Mouse (Mus musculus) stomach, postnatal 0 days (tissue): ENCODE data around the gene Polr1a. TPM values are rescaled to one million over a fixed set of nuclear protein-coding genes. Genes with fewer than 3 reads are reported as not detected.

ENCODE experiments used
- ATAC-seq: fragments of 200-750 bp; cut with Nextera tagmentation; 2 replicates; pipeline ENCODE4 v1.8.0; 2017; ENCODE audit not compliant: low FRiP score, low TSS enrichment
- DNase-seq: peaks from one replicate; pipeline ENCODE4 v3.0.0-alpha.2; 2016; ENCODE audit warnings: low spot score
- H3K27ac ChIP-seq: fragments of 300-500 bp; sonication (generic); replicated peaks from 2 replicates; pipeline ENCODE4 v1.5.1; 2014; ENCODE audit warnings: mild to moderate bottlenecking, control low read depth
- H3K27me3 ChIP-seq: fragments of 300-500 bp; sonication (generic); 2 replicates; pipeline ENCODE4 v1.6.1; 2014; ENCODE audit warnings: low read length; ENCODE audit not compliant: control insufficient read depth, insufficient read depth
- H3K36me3 ChIP-seq: fragments of 300-500 bp; sonication (generic); 2 replicates; pipeline ENCODE4 v1.6.1; 2014; ENCODE audit warnings: low read length, mixed read lengths; ENCODE audit not compliant: control insufficient read depth, insufficient read depth
- H3K4me1 ChIP-seq: fragments of 300-500 bp; sonication (generic); replicated peaks from 2 replicates; pipeline ENCODE4 v1.6.1; 2014; ENCODE audit warnings: antibody characterized with exemption; ENCODE audit not compliant: control insufficient read depth, insufficient read depth
- H3K4me2 ChIP-seq: fragments of 300-500 bp; sonication (generic); replicated peaks from 2 replicates; pipeline ENCODE4 v1.6.1; 2014; ENCODE audit warnings: low read depth, mild to moderate bottlenecking, control low read depth, moderate library complexity
- H3K4me3 ChIP-seq: fragments of 300-500 bp; sonication (generic); 2 replicates; pipeline ENCODE4 v1.5.1; 2014; ENCODE audit warnings: low read depth, low read length, control low read depth
- H3K9ac ChIP-seq: fragments of 300-500 bp; sonication (generic); 2 replicates; pipeline ENCODE4 v1.6.1; 2014; ENCODE audit warnings: mild to moderate bottlenecking, low read length, control low read depth, mixed read lengths
- H3K9me3 ChIP-seq: fragments of 300-500 bp; sonication (generic); 2 replicates; pipeline ENCODE4 v1.6.1; 2016; ENCODE audit warnings: low read length; ENCODE audit not compliant: control insufficient read depth
- CTCF ChIP-seq: IDR thresholded peaks from 2 replicates; pipeline ENCODE4 v1.5.1; 2016; ENCODE audit warnings: antibody characterized with exemption, low read depth, mild to moderate bottlenecking, moderate library complexity
- EP300 ChIP-seq: optimal IDR thresholded peaks from 2 replicates; pipeline ENCODE3; 2016; ENCODE audit warnings: antibody characterized with exemption
- WGBS: fragments of 180-500 bp; shearing (Covaris S2); extraction: QIAGEN DNeasy Blood & Tissue Kit; methylation state at CpG from one replicate; pipeline ENCODE4 v1.1.7; 2014; 5-methylcytosine and 5-hydroxymethylcytosine counted together
- polyA plus RNA-seq: library from polyadenylated mRNA; unstranded; fragments of >200 nt; fragmentation: Nextera tagmentation; extraction: Ambion mirVana; gene quantifications from 2 replicates; pipeline ENCODE4 v1.2.1, GENCODE M21; 2015

Gene Polr1a
- polyA plus RNA-seq = 8.4 and 9.8 TPM in 2 replicates

DNA sequence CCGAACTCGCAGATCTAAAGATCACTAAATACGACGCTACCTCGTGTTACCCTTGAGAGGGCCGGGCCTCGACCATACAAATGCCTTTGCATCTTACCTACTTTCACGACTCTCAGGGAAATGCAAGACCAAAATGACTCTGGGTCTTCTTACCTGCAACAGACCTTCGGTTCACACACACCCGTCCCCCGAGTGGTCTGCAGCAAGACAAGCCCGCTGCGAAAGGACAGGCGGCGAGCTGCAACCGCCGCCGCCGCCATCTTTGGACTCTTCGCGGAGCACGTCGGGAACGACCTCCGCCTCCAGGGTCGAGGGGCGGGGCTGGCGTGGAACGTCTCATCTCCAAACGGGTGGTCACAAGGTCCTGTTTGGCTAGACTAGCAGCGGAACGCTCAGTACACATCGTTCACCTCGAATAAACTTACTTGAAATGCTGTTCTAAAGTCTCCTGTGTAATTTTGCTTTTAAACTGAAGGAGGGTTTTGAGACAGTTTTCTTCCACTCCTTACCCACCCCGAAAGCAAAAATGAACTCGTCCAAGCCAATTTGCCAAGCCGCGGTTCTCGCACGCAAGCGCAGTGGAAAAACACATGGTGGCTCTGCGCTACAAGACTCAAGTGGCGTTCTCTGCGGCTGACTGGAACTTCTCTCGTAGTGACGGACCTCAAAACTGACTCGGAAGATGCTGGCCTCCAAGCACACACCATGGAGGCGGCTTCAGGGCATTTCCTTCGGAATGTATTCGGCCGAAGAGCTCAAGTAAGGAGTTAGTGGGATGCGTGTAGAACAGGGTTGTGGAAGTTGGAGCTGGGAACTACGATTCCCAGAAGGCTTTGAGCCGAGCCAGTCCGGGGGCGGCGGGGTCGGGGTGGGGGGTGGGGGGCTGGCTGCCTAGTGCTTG is at the start of gene Polr1a, which contains the start of gene Ptcd3:
TSS of gene Polr1a (plus strand) at position 573 of the 901 bp plus-strand sequence.
TSS of gene Ptcd3 (minus strand) at position 270 of the 901 bp plus-strand sequence.
- ATAC-seq = peak; percentile 92
- under 1% methylated on average over 58 of the region's 58 CpGs for WGBS
- TF ChIP-seq CTCF (no peak), EP300 (peak; percentile 45)

GRCm38 (mm10) chr6:71867751-71868150 is 41.1 kb upstream of the Polr1a start:
- WGBS = 76% methylated on average over 2 of the region's 2 CpGs
- no peak for DNase-seq
- ATAC-seq = no peak
- Histone ChIP-seq H3K27me3 (no peaks in the 10 kb centered on the region), H3K9me3 (no peaks in the 10 kb centered on the region), H3K27ac (no peak overlapping the region), H3K4me3 (no peak overlapping the region), H3K4me2 (no peak overlapping the region), H3K4me1 (no peaks in the 10 kb centered on the region), H3K9ac (no peak overlapping the region), H3K36me3 (peaks cover 23% of the 10 kb centered on the region)
- no peak for TF ChIP-seq EP300
- TF ChIP-seq CTCF = no peak

More for the DNA sequence above, at the start of gene Polr1a, which contains the start of gene Ptcd3:
- Histone ChIP-seq H3K27ac (peak within 1 kb of the TSS; percentile 74), H3K9me3 (no peaks in the 10 kb centered on the region), H3K27me3 (no peaks in the 10 kb centered on the region), H3K9ac (peak within 1 kb of the TSS; percentile 78), H3K4me3 (peak within 1 kb of the TSS; percentile 84), H3K4me2 (peak within 1 kb of the TSS; percentile 67), H3K4me1 (no peaks in the 10 kb centered on the region), H3K36me3 (no peaks in the 10 kb centered on the region)
- peak; percentile 95 for DNase-seq

DNA sequence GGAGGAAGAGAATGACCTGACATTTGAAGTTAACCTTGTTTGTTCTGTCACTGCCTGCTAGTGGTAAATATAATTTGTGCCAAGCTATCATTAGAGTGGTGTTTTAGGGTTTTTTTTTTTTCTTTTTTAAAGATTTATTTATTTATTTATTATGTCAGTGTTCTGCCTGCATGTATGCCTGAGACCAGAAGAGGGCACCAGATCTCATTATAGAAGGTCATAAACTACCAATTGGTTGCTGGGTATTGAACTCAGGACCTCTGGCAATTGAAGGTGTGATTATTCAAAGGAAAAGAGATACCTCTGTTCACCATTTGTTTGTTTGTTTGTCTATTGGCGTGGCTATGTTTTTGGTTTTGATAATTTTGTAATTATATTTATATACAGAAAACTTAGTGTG is 40.0 kb upstream of the Polr1a start:
- DNase-seq = no peak
- Histone ChIP-seq H3K4me1 (no peaks in the 10 kb centered on the region), H3K9ac (no peak overlapping the region), H3K27me3 (no peaks in the 10 kb centered on the region), H3K27ac (no peak overlapping the region), H3K4me2 (no peak overlapping the region), H3K4me3 (no peak overlapping the region), H3K9me3 (no peaks in the 10 kb centered on the region), H3K36me3 (peaks cover 21% of the 10 kb centered on the region)
- ATAC-seq = no peak
- WGBS = 86% methylated on average over 1 of the region's 1 CpGs
- peak; percentile 64 for TF ChIP-seq CTCF
- no peak for TF ChIP-seq EP300

GRCm38 (mm10) chr6:71871396-71871795 is 37.5 kb upstream of the Polr1a start:
- H3K4me2 ChIP-seq = no peak overlapping the region
- DNase-seq = no peak
- TF ChIP-seq EP300 (no peak), CTCF (no peak)
- no peaks in the 10 kb centered on the region for H3K9me3 ChIP-seq
- no peak overlapping the region for H3K27ac ChIP-seq
- H3K4me3 ChIP-seq = no peak overlapping the region
- no peak for ATAC-seq
- WGBS = 94% methylated on average over 9 of the region's 9 CpGs
- no peaks in the 10 kb centered on the region for H3K27me3 ChIP-seq
- no peaks in the 10 kb centered on the region for H3K4me1 ChIP-seq
- H3K36me3 ChIP-seq = peaks cover 21% of the 10 kb centered on the region
- no peak overlapping the region for H3K9ac ChIP-seq

DNA sequence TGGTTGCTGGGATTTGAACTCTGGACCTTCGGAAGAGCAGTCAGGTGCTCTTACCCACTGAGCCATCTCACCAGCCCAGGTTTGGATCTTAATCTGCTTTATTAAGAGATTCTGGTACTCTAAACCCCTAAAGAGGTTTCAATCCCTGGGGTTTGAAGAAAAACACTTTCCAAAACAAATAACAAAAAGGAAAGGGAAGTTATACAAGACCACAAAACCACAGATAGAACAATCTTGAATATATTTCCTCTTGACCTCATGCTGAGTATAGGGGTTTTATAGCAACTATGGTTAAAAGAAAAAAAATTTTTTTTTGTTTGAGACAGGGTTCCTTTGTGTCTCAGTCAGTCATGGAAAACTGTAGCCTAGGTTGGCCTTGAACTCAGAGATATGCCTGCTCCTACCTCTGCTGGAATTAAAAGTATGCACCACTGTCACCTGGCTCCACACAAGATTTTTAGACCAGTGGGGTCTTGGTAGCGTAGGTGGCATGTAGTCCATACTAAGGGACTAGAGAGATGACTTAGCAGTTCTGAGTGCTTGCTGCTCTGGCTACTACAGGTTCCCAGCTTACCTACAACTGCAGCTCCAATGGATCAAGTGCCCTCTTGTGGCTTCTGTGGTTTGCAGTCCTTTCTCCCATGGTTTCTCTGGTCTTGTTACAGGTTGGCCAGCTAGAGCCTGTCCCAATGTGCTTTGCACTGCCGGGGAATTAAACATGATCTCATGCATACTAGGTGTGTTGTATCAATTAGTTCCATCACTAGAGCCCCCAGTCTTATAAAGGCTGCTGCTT is 30.7 kb upstream of the Polr1a start:
- no peak for ATAC-seq
- Histone ChIP-seq H3K27ac (no peak overlapping the region), H3K36me3 (peaks cover 32% of the 10 kb centered on the region), H3K4me3 (no peak overlapping the region), H3K9me3 (no peaks in the 10 kb centered on the region), H3K9ac (no peak overlapping the region), H3K4me1 (no peaks in the 10 kb centered on the region), H3K27me3 (no peaks in the 10 kb centered on the region), H3K4me2 (no peak overlapping the region)
- no peak for TF ChIP-seq EP300
- peak; percentile 33 for TF ChIP-seq CTCF
- no peak for DNase-seq
- 94% methylated on average over 3 of the region's 3 CpGs for WGBS
